Mouse (Mus musculus) c-Kit-positive CD71-positive TER-119-positive erythroid progenitor cells, embryonic 14.5 days (primary cell): Measurements from ENCODE around the gene AU022252.

Experiments
- DNase-seq: peaks from one replicate; pipeline ENCODE4 v3.0.0-alpha.2; 2013; ENCODE audit warnings: low spot score

The AU022252 gene

GRCm38 (mm10) chr4:119188060-119188785 is 44.3 kb downstream of the AU022252 start:
- peak; percentile 71 for DNase-seq

GRCm38 (mm10) chr4:119185771-119186170 is 46.7 kb downstream of the AU022252 start:
- DNase-seq = no peak

- DNase-seq = no peak
Measured at GRCm38 (mm10) chr4:119183525-119183924, 49.0 kb downstream of the AU022252 start.

- DNase-seq = no peak
Measured at GRCm38 (mm10) chr4:119181456-119181855, 51.1 kb downstream of the AU022252 start.

GRCm38 (mm10) chr4:119180133-119180707 is 52.3 kb downstream of the AU022252 start:
- no peak for DNase-seq

GRCm38 (mm10) chr4:119178331-119178730 is 54.2 kb downstream of the AU022252 start:
- no peak for DNase-seq

DNA sequence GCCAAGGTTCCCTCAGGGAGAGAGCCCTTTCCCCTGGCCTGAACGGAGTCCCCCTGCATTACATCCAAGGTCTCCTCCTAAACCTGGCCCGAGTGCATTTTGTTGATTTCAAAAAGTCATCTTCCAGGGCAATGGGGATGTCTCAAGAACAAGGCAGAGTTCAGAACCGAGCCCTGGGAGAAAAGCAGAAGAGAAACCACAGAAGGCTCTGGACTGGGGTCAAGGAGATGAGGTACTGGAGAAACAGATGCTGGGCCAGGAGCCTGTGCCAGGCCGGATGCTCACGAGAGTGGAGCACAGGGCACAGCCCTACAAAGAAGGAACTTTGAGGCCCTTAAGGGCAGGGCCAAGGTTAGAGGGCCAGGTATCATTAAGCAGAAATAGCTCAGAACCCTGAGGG is 54.8 kb downstream of the AU022252 start:
- no peak for DNase-seq

GRCm38 (mm10) chr4:119173851-119174453 is 58.6 kb downstream of the AU022252 start, which contains the start of gene Zfp691:
TSS of gene Zfp691 (minus strand) at chr4:119174195.
- DNase-seq = peak; percentile 95

- no peak for DNase-seq
Measured at GRCm38 (mm10) chr4:119172919-119173650, 59.4 kb downstream of the AU022252 start.

DNA sequence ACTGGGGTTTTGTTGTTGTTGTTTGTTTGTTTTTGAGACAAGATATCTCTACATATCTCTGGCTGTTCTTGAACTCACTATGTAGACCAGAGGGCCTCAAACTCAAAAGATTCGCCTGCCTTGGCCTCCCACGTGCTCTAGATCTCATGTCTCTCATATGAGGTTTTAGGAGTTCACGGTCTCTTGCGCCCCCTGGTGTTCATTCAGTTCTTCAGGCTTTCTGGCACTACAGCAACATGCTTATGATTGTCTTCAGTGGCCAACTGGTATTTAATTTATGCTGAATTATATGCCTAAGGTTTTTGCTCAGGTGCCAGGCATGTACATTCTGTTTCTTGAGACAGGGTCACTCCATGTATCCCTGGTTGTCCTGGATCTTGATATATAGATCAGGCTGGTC is 64.8 kb downstream of the AU022252 start:
- peak; percentile 90 for DNase-seq

- no peak for DNase-seq
Measured at GRCm38 (mm10) chr4:119167068-119167467, 65.4 kb downstream of the AU022252 start.

GRCm38 (mm10) chr4:119165916-119166315 is 66.6 kb downstream of the AU022252 start:
- no peak for DNase-seq

GRCm38 (mm10) chr4:119162990-119163389 is 69.5 kb downstream of the AU022252 start:
- no peak for DNase-seq

- DNase-seq = no peak
Measured at GRCm38 (mm10) chr4:119161358-119161757, 71.2 kb downstream of the AU022252 start.

GRCm38 (mm10) chr4:119157891-119158290 is 74.6 kb downstream of the AU022252 start:
- DNase-seq = no peak

DNA sequence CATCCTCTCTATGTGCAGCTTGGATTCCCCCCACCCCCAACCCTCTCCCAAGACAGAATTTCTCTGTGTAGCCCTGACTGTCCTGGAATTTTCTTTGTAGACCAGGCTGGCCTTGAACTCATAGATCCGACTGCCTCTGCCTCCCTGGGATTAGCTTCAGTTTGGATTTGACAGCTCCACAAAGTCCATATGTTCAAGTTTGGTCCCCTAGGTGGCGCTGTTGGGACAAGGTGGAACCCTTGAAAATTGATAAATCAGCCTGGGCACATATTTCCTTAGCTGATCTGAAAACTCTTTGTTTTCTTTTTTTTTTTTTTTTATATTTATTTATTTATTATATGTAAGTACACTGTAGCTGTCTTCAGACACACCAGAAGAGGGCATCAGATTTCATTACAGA is 75.3 kb downstream of the AU022252 start:
- peak; percentile 80 for DNase-seq
